Mouse (Mus musculus) lung, postnatal 10 days (tissue): Measurements from ENCODE around the gene 4933412E24Rik.

Experiments
- DNase-seq: peaks from one replicate; pipeline ENCODE4 v3.0.0; 2021

Gene 4933412E24Rik

GRCm38 (mm10) chr15:60016513-60016912 lies at the start of gene 4933412E24Rik:
Gene 4933412E24Rik (minus strand): TSS chr15:60016613.
- no peak for DNase-seq

GRCm38 (mm10) chr15:60030728-60031127 lies 14.3 kb upstream of the 4933412E24Rik start:
- no peak for DNase-seq

- no peak for DNase-seq
Observed at GRCm38 (mm10) chr15:60021256-60021655, 4.8 kb upstream of the 4933412E24Rik start.

- DNase-seq: no peak
Observed at GRCm38 (mm10) chr15:60010199-60010598, 6.2 kb downstream of the 4933412E24Rik start.

GRCm38 (mm10) chr15:60009610-60010009 lies 6.8 kb downstream of the 4933412E24Rik start:
- DNase-seq: no peak

GRCm38 (mm10) chr15:59983777-59984176 lies 32.6 kb downstream of the 4933412E24Rik start:
- no peak for DNase-seq

GRCm38 (mm10) chr15:59975310-59975709 lies 41.1 kb downstream of the 4933412E24Rik start:
- DNase-seq: no peak

- DNase-seq: no peak
Observed at GRCm38 (mm10) chr15:59974584-59974983, 41.8 kb downstream of the 4933412E24Rik start.

GRCm38 (mm10) chr15:59973651-59974519 lies 42.5 kb downstream of the 4933412E24Rik start:
- DNase-seq: no peak
